Mouse (Mus musculus) urinary bladder, postnatal 25 days (tissue): Measurements from ENCODE around the gene Hist1h2ac.
"Not testable (repeated sequence)": the region's sequence is repeated elsewhere in the genome, so short reads cannot be mapped to it uniquely, and the experiment has no call there.

ENCODE experiments used
- DNase-seq: peaks from one replicate; pipeline ENCODE4 v3.0.0; 2022; ENCODE audit warnings: low spot score

The Hist1h2ac gene

DNA sequence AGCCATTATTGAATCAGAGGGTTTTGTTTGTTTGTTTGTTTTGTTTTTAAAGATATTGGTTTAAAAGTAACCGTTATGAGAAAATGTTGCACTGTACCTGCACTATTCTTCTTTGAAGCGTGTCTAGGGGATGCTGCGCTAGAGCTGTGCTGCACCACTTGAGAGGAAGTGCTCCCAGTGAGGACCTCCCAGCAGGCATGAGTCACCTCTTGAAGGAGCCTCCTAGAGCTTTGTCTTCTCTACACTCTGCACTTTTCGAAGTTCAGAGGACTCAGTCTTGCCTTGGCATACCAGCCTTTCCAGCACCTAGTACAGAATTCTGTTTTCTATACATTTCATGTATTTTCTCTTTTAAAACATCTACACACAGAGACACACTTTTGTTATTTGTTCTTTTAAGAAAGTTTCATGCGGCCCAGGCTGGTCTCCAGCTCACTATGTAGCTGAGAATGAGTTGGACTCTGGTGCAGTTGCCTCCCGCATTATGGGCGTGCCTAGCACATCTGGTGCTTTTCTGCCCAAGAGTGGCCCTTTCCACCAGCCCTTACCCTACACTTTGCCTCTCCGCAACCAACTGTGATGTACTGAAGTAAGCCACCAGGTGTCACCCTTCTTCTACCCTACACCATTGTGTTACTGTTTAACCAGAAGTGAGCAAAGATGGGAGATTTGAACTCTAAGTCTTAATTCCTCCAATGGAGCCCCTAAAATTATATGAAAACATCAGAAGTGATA lies 17.2 kb upstream of the Hist1h2ac start:
- DNase-seq, result peak; percentile 41

DNA sequence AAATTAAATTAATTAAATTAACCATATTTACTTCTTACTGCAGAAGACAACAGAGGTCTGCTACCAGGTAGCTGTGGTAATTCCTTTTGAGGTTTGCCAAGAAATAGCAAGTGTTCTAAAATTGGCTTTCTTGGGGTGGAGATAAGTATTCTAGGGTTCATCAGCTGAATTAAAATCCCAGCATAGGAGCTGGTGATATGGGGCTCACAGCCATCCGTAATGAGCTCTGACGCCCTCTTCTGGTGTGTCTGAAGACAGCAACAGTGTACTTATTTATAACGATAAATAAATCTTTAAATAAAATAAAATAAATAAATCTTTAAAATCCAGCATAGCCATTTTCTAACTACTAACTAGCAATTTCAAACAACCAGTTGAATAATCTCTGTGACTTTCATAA lies 16.0 kb upstream of the Hist1h2ac start:
- no peak for DNase-seq

DNA sequence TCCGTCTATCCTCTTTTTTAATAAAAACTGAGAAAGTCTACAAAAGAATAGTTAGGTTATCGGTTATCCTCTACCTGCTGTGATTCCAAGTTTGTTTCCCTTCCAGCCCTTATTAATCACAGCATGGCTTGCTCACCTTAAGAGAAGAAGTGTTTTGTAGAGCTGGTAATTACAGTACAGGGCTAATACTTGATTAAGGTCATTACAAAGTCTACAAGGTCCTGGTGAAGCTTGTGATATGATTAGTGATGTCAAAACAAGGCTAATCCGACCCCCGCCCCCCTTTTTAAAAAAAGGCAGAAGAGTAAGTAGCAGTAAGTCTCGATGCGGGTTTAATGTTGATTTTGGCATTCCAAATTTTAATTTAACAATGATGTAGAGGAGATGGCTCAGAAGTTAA lies 15.2 kb upstream of the Hist1h2ac start:
- DNase-seq, result no peak

DNA sequence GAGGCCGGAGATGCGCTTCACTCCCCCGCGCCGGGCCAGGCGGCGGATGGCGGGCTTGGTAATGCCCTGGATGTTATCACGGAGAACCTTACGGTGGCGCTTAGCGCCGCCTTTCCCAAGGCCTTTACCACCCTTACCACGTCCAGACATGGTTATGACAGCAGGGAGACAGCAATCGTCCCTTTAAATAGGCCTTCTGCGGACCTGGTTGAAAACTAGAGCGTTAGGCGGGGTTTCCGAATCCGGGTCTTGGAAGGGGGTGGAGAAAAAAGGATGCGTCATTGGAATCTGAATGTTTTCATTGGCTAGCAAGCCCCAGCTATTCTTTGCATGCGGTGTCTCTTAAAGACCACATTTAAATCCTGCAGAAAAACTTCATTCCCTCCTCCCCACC lies 14.5 kb upstream of the Hist1h2ac start, which contains the start of gene Hist1h4c:
Gene Hist1h4c, minus strand, starts transcription at position 155 of the 394 bp plus-strand sequence.
- peak; percentile 98 for DNase-seq

DNA sequence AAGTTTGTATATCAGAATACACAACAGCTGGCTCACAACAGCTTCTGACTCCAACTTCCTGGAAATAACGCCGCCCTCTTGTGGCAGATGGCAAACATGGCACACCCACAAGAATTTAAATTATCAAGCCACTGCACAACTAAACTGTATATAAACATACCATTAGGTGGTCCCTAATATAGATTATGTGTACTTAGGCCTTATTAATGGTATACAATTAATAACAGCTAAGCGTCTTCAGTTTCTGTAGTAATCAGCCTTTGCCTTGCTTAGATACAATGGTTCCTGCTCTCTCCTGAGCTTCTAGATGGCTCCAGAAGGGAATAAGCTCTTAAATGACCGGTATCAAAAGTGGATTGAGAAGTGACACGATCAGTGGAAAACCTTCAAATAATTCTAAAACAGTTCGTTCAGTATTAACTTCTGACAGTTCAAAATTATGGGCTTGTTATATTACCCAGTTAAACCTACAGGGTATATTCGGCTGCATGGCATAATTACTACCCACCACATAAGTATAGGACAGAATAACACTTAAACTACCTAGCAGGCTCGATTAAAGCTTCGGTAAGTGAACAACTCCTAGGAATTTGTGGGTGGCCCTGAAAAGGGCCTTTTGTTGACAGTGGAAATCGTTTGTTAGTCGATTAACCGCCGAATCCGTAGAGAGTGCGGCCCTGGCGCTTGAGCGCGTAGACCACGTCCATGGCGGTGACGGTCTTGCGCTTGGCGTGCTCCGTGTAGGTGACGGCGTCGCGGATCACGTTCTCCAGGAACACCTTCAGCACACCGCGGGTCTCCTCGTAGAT lies 13.9 kb upstream of the Hist1h2ac start:
- no peak for DNase-seq

DNA sequence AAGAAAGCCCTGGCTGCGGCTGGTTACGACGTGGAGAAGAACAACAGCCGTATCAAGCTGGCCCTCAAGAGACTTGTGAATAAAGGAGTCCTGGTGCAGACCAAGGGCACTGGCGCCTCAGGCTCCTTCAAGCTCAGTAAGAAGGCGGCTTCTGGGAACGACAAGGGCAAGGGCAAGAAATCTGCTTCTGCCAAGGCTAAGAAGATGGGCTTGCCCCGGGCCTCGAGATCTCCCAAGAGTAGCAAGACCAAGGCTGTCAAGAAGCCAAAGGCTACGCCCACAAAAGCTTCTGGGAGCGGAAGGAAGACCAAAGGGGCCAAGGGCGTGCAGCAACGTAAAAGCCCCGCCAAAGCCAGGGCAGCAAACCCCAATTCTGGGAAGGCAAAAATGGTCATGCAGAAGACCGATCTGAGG lies 12.3 kb upstream of the Hist1h2ac start:
- no peak for DNase-seq

DNA sequence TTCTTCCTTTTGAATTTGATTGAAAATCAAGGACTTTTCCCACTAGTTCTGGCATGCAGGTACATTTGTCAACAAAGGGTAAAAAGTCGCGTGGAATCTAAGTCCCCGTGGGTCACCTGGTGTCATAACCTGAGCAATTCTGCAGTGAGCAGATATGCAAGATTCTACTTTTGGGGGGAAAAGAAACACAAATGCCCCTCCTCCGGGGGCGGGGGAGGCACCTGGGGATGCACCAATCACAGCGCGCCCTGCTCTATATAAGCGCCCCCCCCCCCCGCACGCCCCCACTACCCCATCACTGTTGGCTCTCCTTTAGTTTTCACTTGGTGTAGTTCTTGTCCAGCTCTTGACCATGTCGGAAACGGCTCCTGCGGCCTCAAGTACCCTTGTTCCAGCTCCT lies 11.8 kb upstream of the Hist1h2ac start, which contains the start of gene Hist1h1t:
Gene Hist1h1t, plus strand, starts transcription at position 301 of the 400 bp plus-strand sequence.
- no peak for DNase-seq

DNA sequence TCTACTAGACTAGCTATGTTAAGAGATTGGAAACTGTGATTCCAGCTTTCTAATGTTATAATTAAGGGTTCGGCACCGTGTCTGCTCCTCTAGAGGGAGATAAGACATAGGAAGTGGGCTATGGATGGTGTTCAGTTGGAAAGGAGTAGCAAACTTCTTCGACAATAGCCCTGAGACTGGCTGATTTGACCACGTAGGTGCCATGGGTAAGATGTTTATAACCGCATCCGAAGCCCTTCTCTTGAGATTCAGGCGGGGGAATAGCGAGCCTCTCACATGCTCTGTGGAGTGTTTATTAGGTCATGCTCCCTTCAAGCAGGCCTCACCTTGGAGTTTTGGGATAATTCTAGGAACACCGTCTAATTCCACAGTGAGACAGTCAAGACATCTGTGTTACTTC lies 11.2 kb upstream of the Hist1h2ac start:
- DNase-seq, result no peak

DNA sequence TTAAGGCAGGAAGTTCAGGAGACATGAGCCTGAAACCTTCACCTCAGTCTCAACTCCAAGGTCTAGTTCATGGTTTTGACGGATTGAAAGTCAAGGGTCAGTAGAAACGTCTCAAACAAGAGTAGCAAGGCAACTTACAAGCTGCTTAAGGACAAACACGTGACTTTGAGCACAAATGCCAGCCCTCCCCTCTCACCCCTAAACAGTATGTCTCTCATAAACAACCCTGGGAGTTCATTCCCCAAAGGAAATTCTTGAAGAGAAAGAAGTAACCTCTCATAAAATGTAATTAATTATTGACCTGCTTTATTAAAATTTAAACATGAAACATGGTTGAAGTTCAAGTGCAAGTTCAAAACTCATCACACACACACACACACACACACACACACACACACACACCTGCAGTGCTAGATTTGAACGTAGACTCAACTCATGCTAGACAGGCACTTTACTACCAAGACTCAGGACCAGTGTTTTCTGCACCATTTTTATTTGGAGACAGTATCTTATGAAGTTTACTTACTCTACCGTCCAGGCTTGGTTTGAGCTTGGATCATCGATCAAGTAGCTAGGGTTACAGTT lies 10.2 kb upstream of the Hist1h2ac start:
- no peak for DNase-seq

DNA sequence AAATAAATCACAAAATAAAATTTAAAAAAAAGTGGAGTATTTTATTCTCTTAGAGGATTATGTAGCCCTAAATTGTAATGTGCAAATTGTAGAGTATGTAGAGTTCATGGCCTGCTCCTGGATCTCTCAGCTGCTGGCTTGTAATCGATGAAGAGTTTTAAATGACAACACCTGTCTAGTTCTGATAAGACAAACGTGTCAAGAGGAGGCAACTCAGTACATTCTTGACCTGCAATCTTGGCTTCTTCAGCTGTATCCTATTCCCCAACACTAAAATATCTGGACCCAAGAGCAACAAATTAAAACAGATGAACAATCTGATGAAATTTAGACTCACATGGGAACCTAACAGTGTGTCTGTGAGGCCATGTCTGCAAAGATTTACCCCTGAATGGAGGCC lies 5.7 kb upstream of the Hist1h2ac start:
- no peak for DNase-seq

DNA sequence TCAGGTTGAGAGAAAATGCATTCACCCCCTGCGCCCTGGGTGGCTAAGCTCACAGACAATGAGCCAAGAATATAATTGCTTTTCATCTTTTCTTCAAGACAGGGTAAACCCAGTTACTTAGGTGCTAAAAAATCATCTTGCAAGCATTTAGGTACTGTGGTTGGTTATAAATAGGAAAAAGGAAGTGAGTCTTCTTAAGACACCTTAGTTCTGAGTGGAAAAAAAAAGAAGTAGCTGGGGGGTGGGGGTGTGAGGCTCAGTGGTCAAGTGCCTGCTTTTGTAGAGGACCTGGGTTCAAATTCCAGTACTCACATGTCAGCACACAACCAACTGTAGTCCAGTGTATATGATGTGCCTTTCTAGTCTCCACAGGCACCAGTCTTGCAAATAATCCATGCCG lies 5.2 kb upstream of the Hist1h2ac start:
- DNase-seq, result no peak

DNA sequence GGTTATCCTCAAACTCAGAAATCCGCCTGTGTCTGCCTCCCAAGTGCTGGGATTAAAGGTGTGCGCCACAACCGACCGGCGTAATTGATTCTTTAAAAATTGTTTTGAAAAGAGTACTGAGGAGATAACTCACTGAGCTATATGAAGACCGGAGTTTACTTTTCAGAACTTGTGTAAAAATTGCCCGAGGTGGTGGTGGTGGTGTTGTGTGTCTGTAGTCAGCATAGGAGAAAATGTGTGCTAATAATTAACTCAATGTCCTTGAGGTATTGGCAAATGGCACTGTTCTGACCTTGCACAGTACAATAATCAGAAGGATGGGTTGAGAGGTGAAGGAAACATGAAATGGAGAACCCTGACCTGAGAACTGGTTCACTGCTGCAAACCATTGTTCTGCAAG lies 4.2 kb upstream of the Hist1h2ac start:
- no peak for DNase-seq

DNA sequence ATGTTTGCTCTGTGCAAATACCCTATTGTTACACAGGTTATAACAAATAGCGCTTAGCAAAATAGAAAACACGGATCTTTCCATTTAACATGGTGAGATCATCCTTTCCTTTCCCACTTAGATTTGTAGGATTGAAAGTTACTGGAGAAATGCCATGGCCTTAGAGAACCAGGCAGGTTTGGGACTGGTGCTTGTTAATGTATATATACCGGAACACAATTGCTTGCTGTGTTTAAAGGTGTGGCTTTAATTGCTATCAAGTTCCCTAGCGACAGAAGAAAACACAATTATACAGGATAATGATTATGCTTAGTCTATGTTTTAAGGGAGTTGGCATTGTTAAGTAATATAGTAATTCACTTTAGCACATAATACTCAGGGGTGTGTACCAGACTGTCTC lies 3.4 kb upstream of the Hist1h2ac start:
- DNase-seq, result no peak

DNA sequence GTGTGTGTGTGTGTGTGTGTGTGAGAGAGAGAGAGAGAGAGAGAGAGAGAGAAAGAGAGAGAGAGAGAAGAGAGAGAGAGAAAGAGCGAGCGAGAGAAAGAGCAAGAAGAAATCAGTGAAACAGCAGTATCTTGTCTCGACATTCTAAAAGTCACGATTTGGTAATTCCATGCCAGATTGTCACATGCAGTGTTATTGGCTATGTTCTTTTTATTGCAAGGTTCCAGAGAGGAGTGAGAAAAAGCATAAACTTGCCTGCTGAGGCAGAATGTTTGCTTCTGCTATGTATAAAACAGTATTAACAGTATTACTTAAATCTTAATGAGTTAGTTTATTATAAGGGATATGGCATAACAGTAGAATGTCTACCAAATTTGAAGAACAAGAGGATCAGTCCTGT lies 2.2 kb upstream of the Hist1h2ac start:
- no peak for DNase-seq

DNA sequence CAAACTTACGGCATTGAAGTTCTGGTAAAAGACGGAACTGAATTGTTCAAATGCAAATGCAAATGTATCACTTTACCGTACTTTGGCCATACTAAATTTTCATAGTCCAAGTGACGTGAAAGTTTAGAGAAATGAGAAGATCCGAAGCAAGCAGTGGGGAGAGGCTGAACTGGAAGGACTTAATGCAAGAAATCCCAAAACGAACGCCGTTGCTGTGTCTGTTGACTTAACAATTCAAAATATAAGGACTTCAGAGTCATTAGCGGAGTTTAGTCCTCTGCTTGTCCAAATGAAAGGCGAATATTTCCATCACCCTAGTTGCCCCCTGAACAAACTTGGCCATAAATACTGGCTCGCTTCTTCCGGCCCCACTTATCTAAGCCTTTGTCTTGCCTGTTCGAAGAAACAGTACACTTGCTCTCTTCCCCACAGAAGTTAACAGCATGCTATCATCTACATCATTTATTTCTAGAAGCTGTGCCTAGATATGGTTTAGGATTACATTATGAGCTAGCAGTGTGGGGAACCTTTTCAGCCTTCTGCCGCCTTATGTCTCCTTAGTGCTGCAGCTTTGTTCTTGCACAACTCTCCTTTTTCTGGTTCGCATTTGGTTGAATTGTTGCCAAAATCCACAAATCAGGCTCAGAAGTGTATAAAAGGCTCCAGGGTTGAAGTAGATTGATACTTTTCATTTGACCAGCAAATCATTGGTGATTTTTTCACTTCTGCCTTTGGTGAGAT lies 1.5 kb upstream of the Hist1h2ac start:
- DNase-seq, result no peak

DNA sequence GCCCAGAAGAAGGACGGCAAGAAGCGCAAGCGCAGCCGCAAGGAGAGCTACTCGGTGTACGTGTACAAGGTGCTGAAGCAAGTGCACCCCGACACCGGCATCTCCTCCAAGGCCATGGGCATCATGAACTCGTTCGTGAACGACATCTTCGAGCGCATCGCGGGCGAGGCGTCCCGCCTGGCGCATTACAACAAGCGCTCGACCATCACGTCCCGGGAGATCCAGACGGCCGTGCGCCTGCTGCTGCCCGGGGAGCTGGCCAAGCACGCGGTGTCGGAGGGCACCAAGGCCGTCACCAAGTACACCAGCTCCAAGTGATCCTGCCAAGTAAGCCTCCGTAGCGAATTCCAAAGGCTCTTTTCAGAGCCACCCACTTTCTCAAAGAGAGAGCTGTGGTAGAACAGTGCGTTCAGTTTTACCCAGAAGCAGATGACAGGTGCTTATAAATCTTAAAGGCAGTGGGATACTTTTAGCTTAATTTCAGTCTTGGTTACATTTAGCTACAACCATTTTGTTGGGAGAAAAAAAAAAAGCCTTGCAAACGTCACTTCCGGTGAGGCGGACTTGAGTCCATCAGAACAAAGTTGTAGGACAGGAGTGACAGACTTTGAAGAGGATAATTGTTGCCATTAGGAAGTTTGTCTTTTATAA lies 672 bp upstream of the Hist1h2ac start:
- DNase-seq, result not testable (repeated sequence)

DNA sequence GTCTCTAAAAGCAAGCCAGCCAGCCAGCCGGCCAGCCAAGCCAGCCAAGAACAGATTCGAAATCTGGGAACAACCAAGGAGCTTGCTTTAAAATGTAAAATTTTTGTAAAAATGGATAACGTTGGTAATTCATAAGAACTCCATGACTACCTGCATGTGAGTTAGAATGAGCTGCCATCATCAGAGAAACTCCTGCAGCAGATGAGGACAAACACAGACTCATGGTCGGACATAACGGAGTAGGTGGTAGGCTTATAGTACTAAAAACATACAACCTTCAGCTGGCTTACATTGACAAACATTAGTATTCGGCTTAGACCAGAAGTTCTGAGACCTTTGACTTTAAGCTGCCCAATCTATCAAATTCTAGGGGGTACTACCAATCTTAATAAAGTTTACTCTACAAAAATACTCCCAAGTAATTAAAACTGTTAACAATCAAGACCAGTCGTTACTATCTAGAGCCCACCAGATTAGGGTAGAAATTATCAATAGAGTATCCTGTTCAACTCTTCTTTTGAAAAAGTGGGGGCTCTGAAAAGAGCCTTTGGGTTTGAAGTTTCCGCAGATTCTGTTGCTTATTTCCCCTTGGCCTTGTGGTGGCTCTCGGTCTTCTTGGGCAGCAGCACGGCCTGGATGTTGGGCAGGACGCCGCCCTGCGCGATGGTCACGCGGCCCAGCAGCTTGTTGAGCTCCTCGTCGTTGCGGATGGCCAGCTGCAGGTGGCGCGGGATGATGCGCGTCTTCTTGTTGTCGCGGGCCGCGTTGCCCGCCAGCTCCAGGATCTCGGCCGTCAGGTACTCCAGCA lies 597 bp downstream of the Hist1h2ac start:
- not testable (repeated sequence) for DNase-seq

DNA sequence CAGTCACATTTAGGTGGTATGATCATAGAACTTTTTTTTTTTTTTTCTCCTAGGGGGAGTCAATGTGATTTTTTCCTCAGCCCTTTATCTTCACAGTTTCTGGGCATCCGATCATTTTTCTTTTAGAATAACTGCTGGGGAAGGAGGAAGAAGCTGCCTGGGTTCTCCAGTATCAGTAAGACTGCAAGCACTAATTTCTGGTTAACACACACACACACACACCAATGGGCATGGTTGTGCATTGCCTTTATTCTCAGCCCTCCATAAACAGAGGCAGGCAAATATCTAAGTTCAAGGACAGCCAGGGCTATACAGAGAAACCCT lies 1.2 kb downstream of the Hist1h2ac start:
- no peak for DNase-seq

DNA sequence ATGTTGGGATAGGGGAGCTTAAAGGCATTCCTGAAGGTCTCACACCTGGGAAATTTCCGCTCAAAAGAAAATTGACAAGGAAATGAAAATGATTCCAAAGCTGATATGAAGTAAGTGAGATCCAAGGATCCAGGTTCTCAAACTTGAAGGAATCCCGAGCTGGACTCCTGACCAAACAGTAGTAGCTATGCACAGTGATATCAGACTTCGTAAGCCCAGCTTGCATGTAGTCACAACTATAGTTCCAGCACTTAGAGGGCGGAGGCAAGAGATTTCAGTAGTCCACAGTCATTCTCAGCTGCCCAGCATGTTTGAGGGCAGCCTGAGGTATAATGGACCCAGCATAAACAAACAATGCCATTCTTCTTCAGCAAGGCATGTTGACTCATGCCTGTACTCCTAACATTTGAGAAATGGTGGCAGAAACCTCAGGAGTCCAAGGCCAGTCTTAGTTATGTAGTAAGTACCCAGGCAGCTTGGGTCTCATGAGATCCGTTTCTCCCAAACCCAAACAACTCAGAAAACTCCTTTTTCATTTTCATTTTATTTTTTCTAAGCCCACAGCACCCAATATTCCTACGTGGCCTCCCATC lies 1.7 kb downstream of the Hist1h2ac start:
- DNase-seq, result no peak

DNA sequence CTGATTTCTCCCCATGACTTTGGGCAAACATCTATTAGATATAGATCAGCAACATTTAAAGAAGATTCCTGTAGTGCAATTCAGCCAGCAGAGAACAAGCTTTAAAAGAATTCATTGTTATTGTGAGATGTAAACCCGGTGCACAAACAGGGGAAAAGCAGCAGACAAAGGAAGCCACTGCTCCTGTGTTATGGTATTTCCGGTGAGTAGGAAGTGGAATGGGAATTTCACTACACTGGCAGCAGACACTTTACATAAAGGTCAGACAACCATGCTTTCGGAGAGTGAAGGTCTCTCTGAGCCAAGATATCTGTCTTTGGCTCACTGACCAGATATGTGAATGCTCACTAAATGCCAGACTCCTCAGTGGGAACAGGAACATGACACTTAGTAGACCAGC lies 21.2 kb downstream of the Hist1h2ac start:
- no peak for DNase-seq
